Mouse (Mus musculus) kidney, adult 2 months (tissue): Measurements from ENCODE around the gene Gm21972.

Source experiments
- CTCF ChIP-seq: fragments of 200-500 bp; conservative IDR thresholded peaks from 2 replicates; pipeline ENCODE4 v1.5.1; 2011; ENCODE audit warnings: low read depth, mild to moderate bottlenecking, control low read depth, low read length, moderate library complexity, mixed read lengths; ENCODE audit not compliant: insufficient read depth, insufficient read length
- POLR2A ChIP-seq: fragments of 200-500 bp; IDR thresholded peaks from one replicate; pipeline ENCODE4 v1.6.1; 2011; ENCODE audit warnings: low read depth, low read length, control low read depth

DNA sequence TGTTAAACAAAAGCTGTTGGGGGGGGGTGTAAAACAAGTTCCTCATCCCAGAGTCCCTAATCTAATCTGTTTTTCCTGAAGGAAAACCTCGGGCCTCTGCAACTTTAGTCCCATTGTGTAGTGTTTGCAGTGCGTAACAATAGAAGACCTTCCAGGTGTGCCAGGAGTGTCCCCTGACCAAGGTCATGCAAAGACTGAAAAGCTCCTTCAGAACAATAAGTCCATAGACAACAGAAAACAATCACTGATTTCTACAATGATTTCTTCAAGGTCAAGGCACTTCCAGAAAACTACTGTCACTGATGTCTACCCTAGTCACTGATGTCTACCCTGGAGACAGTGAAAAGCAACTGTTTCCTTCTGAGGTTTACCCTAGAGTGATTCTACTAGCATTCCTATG is 54.4 kb downstream of the Gm21972 start:
- no peak for TF ChIP-seq POLR2A
- no peak for TF ChIP-seq CTCF
